Mouse (Mus musculus) urinary bladder, postnatal 0 days (tissue): Measurements from ENCODE around the gene Cxcl10. TPM values are rescaled to one million over a fixed set of nuclear protein-coding genes. Genes with fewer than 3 reads are reported as not detected.

Experiments
- polyA plus RNA-seq: library from polyadenylated mRNA; unstranded; fragments of >200 nt; fragmentation: Nextera tagmentation; extraction: Ambion mirVana; gene quantifications from 2 replicates; pipeline ENCODE4 v1.2.1, GENCODE M21; 2015

Cxcl10 gene
- polyA plus RNA-seq = 0.15 and 0.58 TPM in 2 replicates

GRCm38 (mm10) chr5:92348794-92349413, at the start of gene Cxcl10:
Gene Cxcl10 (minus strand): TSS chr5:92348889.

GRCm38 (mm10) chr5:92331635-92332338, 16.9 kb downstream of the Cxcl10 start, which contains the start of gene Art3:
Gene Art3 (plus strand): TSS chr5:92331827.

GRCm38 (mm10) chr5:92327929-92328328, 20.8 kb downstream of the Cxcl10 start, which contains the start of gene Cxcl9:
Gene Cxcl9 (minus strand): TSS chr5:92328079.

GRCm38 (mm10) chr5:92309681-92310511, 38.8 kb downstream of the Cxcl10 start, which contains the start of gene Sdad1:
Gene Sdad1 (minus strand): TSS chr5:92310479.

Other genes starting within 250 kb of the Cxcl10 start
- gene Uso1, start 211.0 kb downstream of the Cxcl10 start, polyA plus RNA-seq = 31.2 and 37.4 TPM in 2 replicates
- not detected in 2 replicates for gene U90926, start 133.5 kb downstream of the Cxcl10 start, polyA plus RNA-seq
- gene Ppef2, start 92.6 kb downstream of the Cxcl10 start, polyA plus RNA-seq = not detected in 2 replicates
- gene Naaa, start 70.7 kb downstream of the Cxcl10 start, polyA plus RNA-seq = 8.3 and 10.1 TPM in 2 replicates
- gene Sdad1, start 38.4 kb downstream of the Cxcl10 start, polyA plus RNA-seq = 21.9 and 22.3 TPM in 2 replicates
- gene Cxcl9, start 20.8 kb downstream of the Cxcl10 start, polyA plus RNA-seq = 0.04 TPM in 1 of 2 replicates, not detected in the other
- 188 and 200 TPM in 2 replicates for gene Art3, start 17.1 kb downstream of the Cxcl10 start, polyA plus RNA-seq
- 26.4 and 28.1 TPM in 2 replicates for gene Nup54, start 86.3 kb upstream of the Cxcl10 start, polyA plus RNA-seq
- 21.2 and 23.4 TPM in 2 replicates for gene Scarb2, start 157.9 kb upstream of the Cxcl10 start, polyA plus RNA-seq
- 0.31 TPM in 1 of 2 replicates, not detected in the other for gene Fam47e, start 206.2 kb upstream of the Cxcl10 start, polyA plus RNA-seq